In the genomic region with DNA sequence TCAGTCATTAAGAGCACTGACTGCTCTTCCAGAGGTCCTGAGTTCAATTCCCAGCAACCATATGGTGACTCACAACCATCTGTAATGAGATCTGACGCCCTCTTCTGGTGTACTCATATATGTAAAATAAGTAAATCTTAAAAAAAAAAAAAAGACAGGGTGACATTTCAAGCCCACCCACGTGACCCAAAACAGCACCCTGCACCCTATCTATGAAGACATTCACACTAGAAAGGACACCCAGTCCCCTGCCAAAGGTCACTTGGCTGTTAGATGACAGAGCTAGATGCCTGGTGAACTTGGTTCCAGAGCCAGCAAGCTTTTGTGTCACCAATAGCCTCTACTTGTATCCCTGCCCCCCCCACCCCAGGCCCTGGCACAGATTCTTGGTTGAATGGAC, we compare ENCODE assay signal across 26 mouse cellular contexts. TPM values are rescaled to one million over a fixed set of nuclear protein-coding genes. Genes with fewer than 3 reads are reported as not detected.
DNase-seq lines count a peak whose midpoint lies in the region; ATAC-seq and TF ChIP-seq lines count a peak whose summit lies in the region.
"Had no signal": no experiment of that assay in that cellular context is flagged by ENCODE, and none has a peak within 500 bp of the region (broad histone marks: within the 10 kb centered on the region; RNA-seq: fewer than 3 reads in every experiment).

No protein-coding gene starts in this region.

- TF ChIP-seq POLR2A in MEL (IDR thresholded peaks at IDR 0.05; ENCODE audit: control insufficient read depth in 1 of 2, insufficient read depth in 1 of 2, low read depth in 1 of 2, low read length in 2 of 2, poor library complexity in 1 of 2) = no peak

- no peak for ATAC-seq in kidney, embryonic 14.5 days (ENCODE audit: low FRiP score, low TSS enrichment)
- ATAC-seq: forebrain, embryonic 14.5 days had no signal

- 0 out of 2 replicates have a peak, but pooled peaks have one; percentile 12 for TF ChIP-seq CTCF in layer of hippocampus, adult 2 months (conservative IDR thresholded peaks at IDR 0.05)
- TF ChIP-seq CTCF in MEL (IDR thresholded peaks at IDR 0.05 in 2 of 3, conservative IDR thresholded peaks at IDR 0.05 in 1 of 3; ENCODE audit: control insufficient read depth in 1 of 3, insufficient read depth in 1 of 3, low read depth in 2 of 3, low read length in 3 of 3, poor library complexity in 1 of 3, severe bottlenecking in 1 of 3) = no peak; a peak in 1 of 6 replicates

- TF ChIP-seq EP300 in MEL (IDR thresholded peaks at IDR 0.05; ENCODE audit: low read depth in 1 of 2, low read length in 2 of 2) = no peak

- peaks cover 11% of the 10 kb centered on the region; the same call in 1 of the 2 replicates for H3K4me1 ChIP-seq in kidney, embryonic 14.5 days (ENCODE audit: control insufficient read depth, insufficient read depth, low read length)
- peaks cover 0 to 18% of the 10 kb centered on the region in 2 experiments; a peak in 2 of 4 replicates for H3K4me1 ChIP-seq in ES-E14 (ENCODE audit: control insufficient read depth in 2 of 2, insufficient read depth in 2 of 2, low read length in 2 of 2, poor library complexity in 1 of 2)
- H3K4me1 ChIP-seq in MEL (ENCODE audit: control insufficient read depth in 1 of 2, insufficient read depth in 2 of 2, low read length in 2 of 2) = peaks cover 0 to 11% of the 10 kb centered on the region in 2 experiments; a peak in 3 of 4 replicates

- no peaks in the 10 kb centered on the region; the same call in 1 of the 2 replicates for H3K79me2 ChIP-seq in MEL (ENCODE audit: control insufficient read depth, insufficient read depth, low read length, poor library complexity)

- H3K27me3 ChIP-seq in kidney, embryonic 14.5 days (ENCODE audit: control insufficient read depth, insufficient read depth, low read length) = no peaks in the 10 kb centered on the region; the same call in 1 of the 2 replicates
- no peaks in the 10 kb centered on the region for H3K27me3 ChIP-seq in MEL (ENCODE audit: control insufficient read depth in 1 of 2, insufficient read depth in 2 of 2, low read length in 2 of 2)

- H3K9ac ChIP-seq in kidney, embryonic 14.5 days (ENCODE audit: low read depth, low read length) = no peak overlapping the region
- H3K9ac ChIP-seq in ES-E14 (ENCODE audit: insufficient read depth, low read depth, low read length, poor library complexity, severe bottlenecking) (no peak overlapping the region), MEL (ENCODE audit: control insufficient read depth, low read depth, low read length, poor library complexity, severe bottlenecking) (no peak overlapping the region)
- H3K9ac ChIP-seq: embryonic facial prominence, embryonic 15.5 days; heart, embryonic 12.5 days; hindbrain, embryonic 15.5 days had no signal

- peak; percentile 9 for DNase-seq in kidney, adult 11 months
- no peak for DNase-seq in layer of hippocampus, adult 2 months (ENCODE audit: low spot score in 2 of 2)
- no peak for DNase-seq in layer of hippocampus, postnatal 25 days (ENCODE audit: extremely low spot score in 1 of 2, low spot score in 1 of 2)
- DNase-seq in ES-E14 (ENCODE audit: low read depth, low spot score) = no peak
- peak; percentile 40 for DNase-seq in MEL (ENCODE audit: low read depth, low spot score)
- no peak for DNase-seq in yolk sac, embryonic 10.5 days (ENCODE audit: low spot score)
- DNase-seq: adrenal gland, postnatal 10 days; cerebellum, adult 11 months; cerebellum, postnatal 10 days; embryo, embryonic 11 days; gastrocnemius, adult 2 months; gastrocnemius, postnatal 25 days had no signal

- 40% methylated on average over 2 of the region's 2 CpGs for WGBS in kidney, embryonic 14.5 days

- no peak overlapping the region for H3K4me3 ChIP-seq in kidney, embryonic 14.5 days (ENCODE audit: low read length)
- H3K4me3 ChIP-seq in layer of hippocampus, adult 2 months = no peak overlapping the region
- H3K4me3 ChIP-seq in ES-E14 (ENCODE audit: insufficient read depth in 1 of 2, low read depth in 1 of 2, low read length in 2 of 2, poor library complexity in 1 of 2, severe bottlenecking in 1 of 2) (no peak overlapping the region), MEL (ENCODE audit: control insufficient read depth in 1 of 2, insufficient read depth in 1 of 2, low read depth in 2 of 2, low read length in 2 of 2) (no peak overlapping the region)
- H3K4me3 ChIP-seq: embryonic facial prominence, embryonic 15.5 days; erythroblast, embryonic 14.5 days; gastrocnemius, adult 2 months; heart, embryonic 12.5 days; hindbrain, embryonic 10.5 days; hindbrain, embryonic 15.5 days had no signal

- H3K9me3 ChIP-seq in kidney, embryonic 14.5 days (ENCODE audit: control insufficient read depth, low read length) = no peaks in the 10 kb centered on the region
- H3K9me3 ChIP-seq in ES-E14 (ENCODE audit: control insufficient read depth, insufficient read depth, low read depth, low read length) = no peaks in the 10 kb centered on the region
- no peaks in the 10 kb centered on the region for H3K9me3 ChIP-seq in MEL (replicated peaks; ENCODE audit: insufficient read depth, low read length)
- H3K9me3 ChIP-seq: embryonic facial prominence, embryonic 15.5 days; forebrain, embryonic 10.5 days; G1E; heart, embryonic 12.5 days; hindbrain, embryonic 10.5 days; hindbrain, embryonic 15.5 days had no signal

- H3K4me2 ChIP-seq in kidney, embryonic 14.5 days (replicated peaks; ENCODE audit: low read depth, low read length) = no peak overlapping the region
- H3K4me2 ChIP-seq: embryonic facial prominence, embryonic 15.5 days; heart, embryonic 12.5 days had no signal

- in situ Hi-C loops in ES-E14 (cut with MboI; ENCODE audit: low sequenced_read_pairs in 2 of 2, unreplicated experiment in 2 of 2) = no loop called here

- no peak for TF ChIP-seq RAD21 in MEL (IDR thresholded peaks at IDR 0.05; ENCODE audit: low read depth, low read length)

- H3K27ac ChIP-seq in kidney, embryonic 14.5 days (ENCODE audit: low read depth, low read length) = no peak overlapping the region
- H3K27ac ChIP-seq in layer of hippocampus, adult 2 months = peak overlapping the region; percentile 99; the same call in 1 of the 2 replicates
- no peak overlapping the region for H3K27ac ChIP-seq in ES-E14 (ENCODE audit: insufficient read depth, low read depth, low read length, poor library complexity, severe bottlenecking)
- H3K27ac ChIP-seq in MEL (ENCODE audit: control insufficient read depth, low read depth, low read length) = no peak overlapping the region
- H3K27ac ChIP-seq: embryonic facial prominence, embryonic 15.5 days; forebrain, embryonic 10.5 days; gastrocnemius, adult 2 months; hindbrain, embryonic 10.5 days had no signal

- no peaks in the 10 kb centered on the region for H3K36me3 ChIP-seq in kidney, embryonic 14.5 days (ENCODE audit: control insufficient read depth, insufficient read depth, low read length)
- H3K36me3 ChIP-seq in ES-E14 (ENCODE audit: control insufficient read depth, insufficient read depth, low read length, poor library complexity, severe bottlenecking) (no peaks in the 10 kb centered on the region), MEL (ENCODE audit: control insufficient read depth in 1 of 2, insufficient read depth in 2 of 2, low read length in 2 of 2) (peaks cover 0 to 9% of the 10 kb centered on the region in 2 experiments; a peak in 2 of 4 replicates)
- H3K36me3 ChIP-seq: embryonic facial prominence, embryonic 15.5 days; forebrain, embryonic 10.5 days; G1E; heart, embryonic 12.5 days; hindbrain, embryonic 10.5 days; hindbrain, embryonic 15.5 days had no signal

TF ChIP-seq in ES-E14, 5 proteins besides CTCF, POLR2A, EP300 and RAD21:
- peak; percentile 64; the same call in 1 of the 2 replicates for TF ChIP-seq ZNF384 (IDR thresholded peaks at IDR 0.05; ENCODE audit: low read depth, low read length)
- no peak for TF ChIP-seq MAFK (IDR thresholded peaks at IDR 0.05; ENCODE audit: insufficient read depth, low read depth, low read length)
- no peak for TF ChIP-seq ZC3H11A (IDR thresholded peaks at IDR 0.05; ENCODE audit: borderline replicate concordance, low read depth, low read length)

TF ChIP-seq in MEL, 35 proteins besides CTCF, POLR2A, EP300 and RAD21:
- peak; percentile 78 for TF ChIP-seq USF1 (IDR thresholded peaks at IDR 0.05; ENCODE audit: low read depth, low read length)
- peak; percentile 85 for TF ChIP-seq ZNF384 (IDR thresholded peaks at IDR 0.05; ENCODE audit: low read depth, low read length)
- TF ChIP-seq USF2 (IDR thresholded peaks at IDR 0.05; ENCODE audit: borderline replicate concordance in 1 of 2, insufficient read depth in 1 of 2, low read depth in 1 of 2, low read length in 2 of 2) = 0 out of 4 replicates have a peak, but pooled peaks of 1 of the 2 experiments have one; percentile 32
- no peak for TF ChIP-seq ZMIZ1 (IDR thresholded peaks at IDR 0.05; ENCODE audit: low read depth, low read length)

RNA-seq across cellular contexts. Expression of gene Neurod2, which starts 36.4 kb away (rescaled TPM):
- not detected in 2 replicates for polyA plus RNA-seq in kidney, embryonic 14.5 days (2014; fragmentation: Nextera tagmentation; extraction: Ambion mirVana)
- total RNA-seq in layer of hippocampus, adult 2 months (2021) = 100 to 1,000 TPM; 163 to 165 TPM
- total RNA-seq in layer of hippocampus, postnatal 25 days (2021) = 100 to 1,000 TPM; 139 to 148 TPM
- total RNA-seq in ES-E14 (2012; rRNA removed) (not detected in 2 replicates), MEL (2012; rRNA removed) (not detected in 2 replicates)
- polyA plus RNA-seq in MEL (2012; ENCODE audit: insufficient read depth in 1 of 2, insufficient read length in 2 of 2, low read depth in 1 of 2, low replicate concordance in 2 of 2, missing spikeins in 1 of 2) = not detected
- total RNA-seq: adrenal gland, postnatal 10 days; common myeloid progenitor, adult 5-6 weeks; gastrocnemius, adult 2 months; gastrocnemius, postnatal 25 days; granulocyte monocyte progenitor cell, adult 5-6 weeks; heart, adult 8-10 months; heart, postnatal 25 days had no signal
- polyA plus RNA-seq: erythroblast, embryonic 14.5 days; G1E; heart, embryonic 12.5 days; heart, embryonic 16.5 days had no signal

RNA-seq across cellular contexts. Expression of gene Ppp1r1b, which starts 55.1 kb away (rescaled TPM):
- 0.87 and 1.7 TPM in 2 replicates for polyA plus RNA-seq in kidney, embryonic 14.5 days (2014; fragmentation: Nextera tagmentation; extraction: Ambion mirVana)
- 10 to 100 TPM; 55.9 to 56.2 TPM for total RNA-seq in layer of hippocampus, adult 2 months (2021)
- 10 to 100 TPM; 45.4 to 49.9 TPM for total RNA-seq in layer of hippocampus, postnatal 25 days (2021)
- 0.22 and 0.79 TPM in 2 replicates for total RNA-seq in ES-E14 (2012; rRNA removed)
- total RNA-seq in MEL (2012; rRNA removed) = 25.4 and 35.2 TPM in 2 replicates
- 100 to 1,000 TPM in 1 of 2 experiments, not detected in 1; 114 TPM for polyA plus RNA-seq in MEL (2012; ENCODE audit: insufficient read depth in 1 of 2, insufficient read length in 2 of 2, low read depth in 1 of 2, low replicate concordance in 2 of 2, missing spikeins in 1 of 2)
- total RNA-seq: common myeloid progenitor, adult 5-6 weeks; G1E; gastrocnemius, adult 2 months; granulocyte monocyte progenitor cell, adult 5-6 weeks had no signal
- polyA plus RNA-seq: G1E had no signal

Comparison
In these comparisons a context has a peak if more than half of its experiments do, and no peak if none do; other contexts are left out.
1. DNase-seq: peak in kidney, adult 11 months (single experiment) and MEL (single experiment); none in layer of hippocampus, adult 2 months (0 of 2), layer of hippocampus, postnatal 25 days (0 of 2), ES-E14 (single experiment) and yolk sac, embryonic 10.5 days (single experiment).
2. RNA of gene Neurod2, which starts 36.4 kb away (total RNA-seq): 163 to 165 TPM in layer of hippocampus, adult 2 months and 139 to 148 TPM in layer of hippocampus, postnatal 25 days; not detected in ES-E14 and not detected in MEL; every median in the first group is over 100 times any median in the second.
3. RNA of gene Ppp1r1b, which starts 55.1 kb away (total RNA-seq): 55.9 to 56.2 TPM in layer of hippocampus, adult 2 months, 45.4 to 49.9 TPM in layer of hippocampus, postnatal 25 days and 25.4 to 35.2 TPM in MEL; 0.22 to 0.79 TPM in ES-E14; every median in the first group is over 10 times any median in the second.